8 mouse cellular contexts compared by ENCODE assay signal in the genomic region with DNA sequence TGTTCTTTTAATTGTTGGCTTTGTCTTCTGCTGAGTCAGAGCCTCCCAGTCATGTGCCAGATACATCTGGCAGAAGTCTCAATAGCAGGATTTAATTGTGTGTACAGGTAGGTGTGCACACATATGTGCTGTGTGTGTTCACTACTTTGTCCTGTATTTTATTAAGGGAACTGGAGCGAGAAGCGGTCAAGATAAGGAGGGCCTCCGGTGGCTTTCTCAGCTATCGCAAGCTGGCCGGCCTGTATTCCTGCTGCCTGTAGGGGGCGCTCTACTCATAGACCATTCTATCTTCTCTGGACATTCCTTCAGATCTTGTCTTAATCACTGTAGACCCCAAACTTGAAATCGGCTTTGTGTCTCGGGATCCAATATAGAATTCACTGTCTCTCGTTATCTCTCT. TPM values are rescaled to one million over a fixed set of nuclear protein-coding genes. Genes with fewer than 3 reads are reported as not detected.
A peak's percentile ranks its signal among the peaks of the same experiment; 100 is the strongest.
DNase-seq lines count a peak whose midpoint lies in the region; ATAC-seq and TF ChIP-seq lines count a peak whose summit lies in the region.

No protein-coding gene starts in this region.

- H3K27me3 ChIP-seq in forebrain, postnatal 0 days (ENCODE audit: insufficient read depth, low read length) = no peaks in the 10 kb centered on the region
- H3K27me3 ChIP-seq in forebrain, embryonic 13.5 days = 0 out of 2 replicates have a peak, but pooled peaks cover 3% of the 10 kb centered on the region

- 35% methylated on average over 9 of the region's 9 CpGs for WGBS in forebrain, postnatal 0 days
- WGBS in forebrain, embryonic 13.5 days = 34% methylated on average over 9 of the region's 9 CpGs

- no peaks in the 10 kb centered on the region for H3K36me3 ChIP-seq in forebrain, postnatal 0 days (ENCODE audit: insufficient read depth)
- H3K36me3 ChIP-seq in forebrain, embryonic 13.5 days (ENCODE audit: poor library complexity, severe bottlenecking) = no peaks in the 10 kb centered on the region

- ATAC-seq in forebrain, postnatal 0 days = no peak
- no peak for ATAC-seq in forebrain, embryonic 13.5 days

- DNase-seq in forebrain, postnatal 0 days = peak; percentile 67
- DNase-seq in adrenal gland, postnatal 10 days = peak; percentile 88
- peak; percentile 85 for DNase-seq in embryo, embryonic 11 days
- DNase-seq in heart, postnatal 14 days = peak; percentile 74 to 85
- peak; percentile 80 to 84 for DNase-seq in left cerebral cortex, adult 18-20 months (ENCODE audit: low spot score in 2 of 2)
- DNase-seq in mesoderm, embryonic 11.5 days (ENCODE audit: low read depth, low spot score) = peak; percentile 76
- peak; percentile 55 to 84 for DNase-seq in spleen, postnatal 4 days (ENCODE audit: low spot score in 2 of 2)

- no peaks in the 10 kb centered on the region for H3K9me3 ChIP-seq in forebrain, postnatal 0 days (ENCODE audit: low read length)
- no peaks in the 10 kb centered on the region for H3K9me3 ChIP-seq in forebrain, embryonic 13.5 days (replicated peaks)

- H3K9ac ChIP-seq in forebrain, postnatal 0 days = no peak overlapping the region
- no peak overlapping the region for H3K9ac ChIP-seq in forebrain, embryonic 13.5 days

- peak; percentile 72 for TF ChIP-seq CTCF in forebrain, postnatal 0 days (IDR thresholded peaks at IDR 0.05; ENCODE audit: low read depth)

- intact Hi-C loops in heart, postnatal 14 days (cut with DNase I) = loop anchor here (2.0 kb wide), 1 partner anchor 50 kb away; no protein-coding TSS in a partner anchor

- H3K27ac ChIP-seq in forebrain, postnatal 0 days (ENCODE audit: low read depth, low read length) = no peak overlapping the region
- no peak overlapping the region for H3K27ac ChIP-seq in forebrain, embryonic 13.5 days

- H3K4me2 ChIP-seq in forebrain, postnatal 0 days (ENCODE audit: low read depth) = no peak overlapping the region
- no peak overlapping the region for H3K4me2 ChIP-seq in forebrain, embryonic 13.5 days

- peaks cover 10% of the 10 kb centered on the region for H3K4me1 ChIP-seq in forebrain, postnatal 0 days (ENCODE audit: insufficient read depth)
- H3K4me1 ChIP-seq in forebrain, embryonic 13.5 days = peaks cover 27% of the 10 kb centered on the region

- no peak overlapping the region for H3K4me3 ChIP-seq in forebrain, postnatal 0 days (ENCODE audit: low read depth, low read length)
- no peak overlapping the region for H3K4me3 ChIP-seq in forebrain, embryonic 13.5 days

RNA-seq across cellular contexts. Expression of a gene that starts 1.2 kb away (rescaled TPM):
- total RNA-seq in forebrain, postnatal 0 days (2014; rRNA removed) = 24.9 and 40.9 TPM in 2 replicates
- polyA plus RNA-seq in forebrain, postnatal 0 days (2015; fragmentation: Nextera tagmentation; extraction: Ambion mirVana) = 7.1 and 11.2 TPM in 2 replicates
- 6.2 and 7.5 TPM in 2 replicates for polyA plus RNA-seq in forebrain, embryonic 13.5 days (2015; fragmentation: Nextera tagmentation; extraction: Ambion mirVana)
- 10 to 100 TPM; 16.6 to 19.7 TPM for total RNA-seq in adrenal gland, postnatal 10 days (2021)
- total RNA-seq in heart, postnatal 14 days (2021) = 10 to 100 TPM; 18.2 to 20.5 TPM
- total RNA-seq in left cerebral cortex, adult 18-20 months (2021) = 10 to 100 TPM; 59.0 to 60.6 TPM

RNA-seq across cellular contexts. Expression of a gene that starts 4.3 kb away (rescaled TPM):
- 3.4 and 5.2 TPM in 2 replicates for total RNA-seq in forebrain, postnatal 0 days (2014; rRNA removed)
- polyA plus RNA-seq in forebrain, postnatal 0 days (2015; fragmentation: Nextera tagmentation; extraction: Ambion mirVana) = 0.97 and 1.6 TPM in 2 replicates
- 0.27 and 0.47 TPM in 2 replicates for polyA plus RNA-seq in forebrain, embryonic 13.5 days (2015; fragmentation: Nextera tagmentation; extraction: Ambion mirVana)
- total RNA-seq in adrenal gland, postnatal 10 days (2021) = 10 to 100 TPM in 1 of 2 experiments, 1 to 10 TPM in 1; 7.2 to 14.2 TPM
- total RNA-seq in heart, postnatal 14 days (2021) = 1 to 10 TPM; 1.2 to 1.5 TPM
- 10 to 100 TPM; 19.5 to 22.3 TPM for total RNA-seq in left cerebral cortex, adult 18-20 months (2021)
